Mouse (Mus musculus) C2C12 (cell line): ENCODE measurements around the gene Nphp4.

Source experiments
- CTCF ChIP-seq: IDR thresholded peaks from one replicate; pipeline ENCODE4 v1.5.1; 2011; ENCODE audit not compliant: control insufficient read depth, insufficient read depth, insufficient read length
- MAX ChIP-seq: IDR thresholded peaks from one replicate; pipeline ENCODE4 v1.6.1; 2011; ENCODE audit warnings: mild to moderate bottlenecking, control low read depth

GRCm38 (mm10) chr4:152574266-152574665 lies 97.8 kb downstream of the Nphp4 start:
- TF ChIP-seq CTCF (no peak), MAX (no peak)
